Mouse (Mus musculus): ENCODE data around the gene Plcb4.

DNA sequence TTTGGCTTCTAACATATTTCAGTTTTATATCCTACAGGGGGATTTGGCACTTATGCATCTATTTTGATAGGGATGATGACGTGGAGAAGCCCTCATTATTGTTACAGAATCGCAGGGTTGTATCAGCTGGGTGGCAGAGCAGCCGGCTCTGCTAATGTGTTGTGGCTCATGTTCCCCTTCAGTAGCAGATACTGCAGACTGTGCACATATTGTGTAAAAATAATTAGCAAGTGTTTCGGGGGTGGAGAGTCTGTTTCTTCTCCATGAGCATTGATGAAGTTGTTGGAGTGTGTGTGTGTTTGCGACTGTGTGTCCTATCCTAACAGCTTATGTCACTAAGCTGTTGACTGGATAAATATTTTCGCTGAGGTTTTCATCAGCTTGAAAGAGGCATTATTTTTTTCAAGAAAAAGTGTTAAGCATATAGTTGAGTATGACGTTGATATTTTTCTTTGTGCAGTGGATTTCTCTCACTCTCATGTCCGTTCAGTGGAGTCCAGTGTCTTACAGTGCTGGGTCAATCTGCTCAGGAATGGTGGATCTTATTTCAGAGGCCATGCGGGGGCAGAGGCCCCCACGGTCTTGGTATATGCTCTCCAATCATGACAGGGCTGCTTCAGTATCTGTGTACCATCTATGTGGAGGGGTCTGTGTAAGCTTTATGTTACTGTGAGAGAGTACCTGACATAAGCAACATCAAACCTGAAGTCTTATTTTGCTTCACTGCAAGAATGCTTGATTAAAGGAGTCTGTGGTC is 25.1 kb downstream of the Plcb4 start:
- TF ChIP-seq EP300 (optimal IDR thresholded peaks at IDR 0.05) (no peak), CTCF (IDR thresholded peaks at IDR 0.05; ENCODE audit: low read depth) (no peak)
